Mouse (Mus musculus): ENCODE results near the gene Emx1. TPM values are rescaled to one million over a fixed set of nuclear protein-coding genes. Genes with fewer than 3 reads are reported as not detected.
"Not testable (repeated sequence)": the region's sequence is repeated elsewhere in the genome, so short reads cannot be mapped to it uniquely, and the experiment has no call there.

The Emx1 gene
- not detected for polyA plus RNA-seq (2012; fragmentation: generic; extraction: Trizol)
- long read RNA-seq, experiment 1 = 0 reads
- long read RNA-seq, experiment 2 = 0 reads

DNA sequence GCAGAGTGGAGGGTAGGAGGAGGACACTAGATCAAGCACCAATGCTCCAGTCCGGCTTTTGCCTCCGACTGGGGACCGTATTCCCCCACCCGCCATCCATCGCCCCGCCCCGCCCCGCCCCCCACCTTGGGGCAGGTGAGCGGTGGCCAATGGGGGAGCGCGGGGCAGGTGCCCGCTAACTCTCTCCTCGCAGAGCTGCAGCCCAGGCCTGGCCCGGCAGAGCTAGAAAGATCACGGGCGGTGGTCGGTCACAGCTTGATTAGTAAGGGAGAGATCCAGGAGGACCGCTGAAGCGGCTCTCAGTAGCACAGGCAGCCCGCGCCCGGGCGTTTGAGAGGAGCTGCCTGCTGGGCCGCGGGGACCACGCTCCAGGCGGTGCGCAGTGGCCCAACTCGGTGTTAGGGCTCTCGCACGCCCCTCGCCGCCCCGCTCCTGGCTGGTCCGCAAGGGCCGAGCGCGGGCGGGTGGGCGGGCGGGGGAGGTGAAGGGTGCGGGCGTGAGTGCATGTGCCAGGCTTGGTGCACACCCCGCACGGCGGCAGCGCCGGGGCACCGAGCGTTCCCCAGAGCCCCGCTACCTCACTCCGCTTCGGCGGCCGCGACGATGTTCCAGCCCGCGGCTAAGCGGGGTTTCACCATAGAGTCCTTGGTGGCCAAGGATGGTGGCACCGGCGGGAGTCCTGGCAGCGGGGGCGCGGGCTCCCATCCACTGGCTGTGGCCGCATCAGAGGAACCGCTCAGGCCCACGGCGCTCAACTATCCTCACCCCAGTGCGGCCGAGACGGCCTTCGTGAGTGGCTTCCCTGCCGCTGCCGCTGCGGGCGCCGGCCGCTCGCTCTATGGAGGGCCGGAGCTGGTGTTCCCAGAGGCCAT, at the start of gene Emx1:
Gene Emx1, plus strand, starts transcription at position 99 of the 872 bp plus-strand sequence.
- TF ChIP-seq CEBPB (IDR thresholded peaks at IDR 0.05; ENCODE audit: low read depth) = no peak
- TF ChIP-seq CTCF (IDR thresholded peaks at IDR 0.05; ENCODE audit: control insufficient read depth, insufficient read depth, insufficient read length) = no peak
- no peak for TF ChIP-seq MYOG (IDR thresholded peaks at IDR 0.05; ENCODE audit: control insufficient read depth, extremely low read depth, insufficient read length)
- no peak for TF ChIP-seq USF1 (IDR thresholded peaks at IDR 0.05; ENCODE audit: low read depth)
- TF ChIP-seq MAX (IDR thresholded peaks at IDR 0.05) = no peak
- no peak for TF ChIP-seq FOSL1 (IDR thresholded peaks at IDR 0.05; ENCODE audit: insufficient read depth, low read length, poor library complexity, severe bottlenecking)
- no peak for TF ChIP-seq MYOD1 (IDR thresholded peaks at IDR 0.05; ENCODE audit: control insufficient read depth, insufficient read length, low read depth)
- Histone ChIP-seq H3K79me2 (ENCODE audit: control insufficient read depth, insufficient read depth) (no peaks in the 10 kb centered on the region), H3K4me3 (ENCODE audit: insufficient read depth, poor library complexity, severe bottlenecking) (no peak within 1 kb of the TSS), H3K27me3 (ENCODE audit: control insufficient read depth, insufficient read depth, insufficient read length) (peaks cover 71% of the 10 kb centered on the region), H3K36me3 (ENCODE audit: control insufficient read depth, insufficient read depth) (no peaks in the 10 kb centered on the region), H3ac (ENCODE audit: control insufficient read depth, insufficient read length, low read depth) (no peak within 1 kb of the TSS), H3K79me3 (ENCODE audit: low read depth) (no peaks in the 10 kb centered on the region)

DNA sequence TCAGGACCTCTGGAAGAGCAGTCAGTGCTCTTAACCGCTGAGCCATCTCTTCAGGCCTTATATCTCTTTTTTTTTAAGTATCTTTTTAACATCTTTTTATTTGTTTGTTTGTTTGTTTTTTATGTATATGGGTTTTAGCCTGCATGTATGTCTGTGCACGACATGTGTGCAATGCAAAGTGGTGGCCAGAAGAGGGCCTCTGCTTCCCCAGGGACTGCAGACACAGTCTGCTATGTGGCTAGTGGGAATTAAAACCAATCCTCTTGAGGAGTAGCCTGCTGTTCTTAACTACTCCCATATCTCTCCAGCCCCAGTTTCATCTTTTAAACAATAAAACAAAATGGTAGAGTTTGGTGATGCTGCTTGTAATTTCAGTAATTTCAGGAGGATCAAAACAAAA, 47.7 kb upstream of the Emx1 start:
- Histone ChIP-seq H3K79me2 (ENCODE audit: control insufficient read depth, insufficient read depth) (peaks cover 6% of the 10 kb centered on the region), H3K27me3 (ENCODE audit: control insufficient read depth, insufficient read depth, insufficient read length) (peaks cover 10% of the 10 kb centered on the region), H3ac (ENCODE audit: control insufficient read depth, insufficient read length, low read depth) (no peak overlapping the region), H3K79me3 (ENCODE audit: low read depth) (peaks cover 2% of the 10 kb centered on the region), H3K4me3 (ENCODE audit: insufficient read depth, poor library complexity, severe bottlenecking) (no peak overlapping the region), H3K36me3 (ENCODE audit: control insufficient read depth, insufficient read depth) (peaks cover 3% of the 10 kb centered on the region)
- TF ChIP-seq MYOD1 (IDR thresholded peaks at IDR 0.05; ENCODE audit: control insufficient read depth, insufficient read length, low read depth) (no peak), FOSL1 (IDR thresholded peaks at IDR 0.05; ENCODE audit: insufficient read depth, low read length, poor library complexity, severe bottlenecking) (no peak), MAX (IDR thresholded peaks at IDR 0.05) (no peak), MYOG (IDR thresholded peaks at IDR 0.05; ENCODE audit: control insufficient read depth, extremely low read depth, insufficient read length) (no peak), CTCF (IDR thresholded peaks at IDR 0.05; ENCODE audit: control insufficient read depth, insufficient read depth, insufficient read length) (no peak), CEBPB (IDR thresholded peaks at IDR 0.05; ENCODE audit: low read depth) (no peak), USF1 (IDR thresholded peaks at IDR 0.05; ENCODE audit: low read depth) (no peak)

DNA sequence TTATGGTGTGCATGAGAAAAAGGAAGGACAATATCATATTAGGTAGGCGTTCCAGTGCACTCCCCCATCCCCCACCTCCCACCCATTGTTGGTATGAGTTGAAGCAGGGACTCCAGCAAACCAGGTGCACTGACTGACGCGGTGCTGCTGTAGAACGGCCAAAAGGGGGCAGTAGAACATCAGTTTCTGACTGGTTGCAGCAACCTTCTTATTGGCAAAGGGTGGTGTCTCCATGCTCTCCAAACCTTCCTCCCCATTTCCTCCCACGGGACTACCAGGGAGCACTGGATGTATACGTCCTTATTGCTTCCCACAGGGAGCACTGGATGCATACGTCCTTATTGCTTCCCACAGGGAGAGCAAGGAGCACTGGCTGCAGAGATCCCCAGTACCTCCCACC, 46.2 kb upstream of the Emx1 start:
- peak; percentile 56 for TF ChIP-seq CTCF (IDR thresholded peaks at IDR 0.05; ENCODE audit: control insufficient read depth, insufficient read depth, insufficient read length)
- H3K4me3 ChIP-seq (ENCODE audit: insufficient read depth, poor library complexity, severe bottlenecking); H3K79me2 ChIP-seq (ENCODE audit: control insufficient read depth, insufficient read depth); H3K79me3 ChIP-seq (ENCODE audit: low read depth); H3ac ChIP-seq (ENCODE audit: control insufficient read depth, insufficient read length, low read depth); H3K36me3 ChIP-seq (ENCODE audit: control insufficient read depth, insufficient read depth): not testable (repeated sequence)
- H3K27me3 ChIP-seq (ENCODE audit: control insufficient read depth, insufficient read depth, insufficient read length) = peaks cover 25% of the 10 kb centered on the region

DNA sequence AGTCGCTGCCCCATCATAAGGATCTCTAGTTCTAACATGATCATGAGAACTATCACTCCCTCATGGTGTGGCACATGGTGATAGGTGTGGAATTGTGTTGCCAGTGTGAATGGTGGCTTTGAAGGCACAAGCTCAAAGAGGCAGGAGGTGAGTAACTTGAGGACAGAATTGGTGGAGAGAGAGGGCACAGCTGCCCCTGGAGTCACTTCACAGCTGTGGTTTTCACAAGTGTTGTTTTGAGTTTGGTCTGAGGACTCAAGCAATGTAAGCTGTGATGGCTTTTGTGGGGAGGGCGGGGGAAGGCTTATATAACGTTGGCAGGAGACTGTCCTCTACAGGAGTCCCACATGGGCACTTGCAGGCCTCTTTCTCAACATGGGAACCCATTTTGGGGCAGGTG, 42.8 kb upstream of the Emx1 start:
- H3K27me3 ChIP-seq (ENCODE audit: control insufficient read depth, insufficient read depth, insufficient read length) = peaks cover 48% of the 10 kb centered on the region
- H3K79me3 ChIP-seq (ENCODE audit: low read depth) = no peaks in the 10 kb centered on the region
- TF ChIP-seq MAX (IDR thresholded peaks at IDR 0.05) (no peak), CEBPB (IDR thresholded peaks at IDR 0.05; ENCODE audit: low read depth) (no peak), FOSL1 (IDR thresholded peaks at IDR 0.05; ENCODE audit: insufficient read depth, low read length, poor library complexity, severe bottlenecking) (no peak), MYOG (IDR thresholded peaks at IDR 0.05; ENCODE audit: control insufficient read depth, extremely low read depth, insufficient read length) (no peak), CTCF (IDR thresholded peaks at IDR 0.05; ENCODE audit: control insufficient read depth, insufficient read depth, insufficient read length) (no peak), USF1 (IDR thresholded peaks at IDR 0.05; ENCODE audit: low read depth) (no peak), MYOD1 (IDR thresholded peaks at IDR 0.05; ENCODE audit: control insufficient read depth, insufficient read length, low read depth) (no peak)
- no peaks in the 10 kb centered on the region for H3K79me2 ChIP-seq (ENCODE audit: control insufficient read depth, insufficient read depth)
- H3K36me3 ChIP-seq (ENCODE audit: control insufficient read depth, insufficient read depth) = no peaks in the 10 kb centered on the region
- H3K4me3 ChIP-seq (ENCODE audit: insufficient read depth, poor library complexity, severe bottlenecking) = no peak overlapping the region
- H3ac ChIP-seq (ENCODE audit: control insufficient read depth, insufficient read length, low read depth) = no peak overlapping the region

DNA sequence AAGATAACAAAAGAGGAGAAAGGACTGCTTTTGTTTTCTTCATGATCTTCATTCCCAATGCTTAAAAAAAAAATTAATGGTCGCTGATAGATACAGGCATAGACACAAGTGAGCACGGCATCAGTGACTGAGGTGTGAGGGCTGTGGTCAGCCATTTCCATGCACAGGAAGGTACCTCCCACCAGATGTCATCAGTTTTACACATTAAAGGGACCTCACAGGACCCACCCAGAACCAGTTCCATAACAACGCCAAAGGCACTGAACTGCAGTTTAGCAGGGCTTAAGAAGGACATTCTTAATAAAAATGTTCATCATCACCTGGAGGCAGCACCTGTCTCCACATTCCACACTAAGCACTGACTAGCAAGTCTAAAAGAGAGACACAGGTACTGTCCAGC, 39.6 kb upstream of the Emx1 start:
- Histone ChIP-seq H3ac (ENCODE audit: control insufficient read depth, insufficient read length, low read depth) (no peak overlapping the region), H3K4me3 (ENCODE audit: insufficient read depth, poor library complexity, severe bottlenecking) (no peak overlapping the region), H3K79me2 (ENCODE audit: control insufficient read depth, insufficient read depth) (no peaks in the 10 kb centered on the region), H3K79me3 (ENCODE audit: low read depth) (no peaks in the 10 kb centered on the region), H3K36me3 (ENCODE audit: control insufficient read depth, insufficient read depth) (no peaks in the 10 kb centered on the region), H3K27me3 (ENCODE audit: control insufficient read depth, insufficient read depth, insufficient read length) (peaks cover 57% of the 10 kb centered on the region)
- TF ChIP-seq MAX (IDR thresholded peaks at IDR 0.05) = no peak
- no peak for TF ChIP-seq CTCF (IDR thresholded peaks at IDR 0.05; ENCODE audit: control insufficient read depth, insufficient read depth, insufficient read length)
- TF ChIP-seq FOSL1 (IDR thresholded peaks at IDR 0.05; ENCODE audit: insufficient read depth, low read length, poor library complexity, severe bottlenecking) = no peak
- no peak for TF ChIP-seq USF1 (IDR thresholded peaks at IDR 0.05; ENCODE audit: low read depth)
- no peak for TF ChIP-seq CEBPB (IDR thresholded peaks at IDR 0.05; ENCODE audit: low read depth)
- TF ChIP-seq MYOG (IDR thresholded peaks at IDR 0.05; ENCODE audit: control insufficient read depth, extremely low read depth, insufficient read length) = no peak

DNA sequence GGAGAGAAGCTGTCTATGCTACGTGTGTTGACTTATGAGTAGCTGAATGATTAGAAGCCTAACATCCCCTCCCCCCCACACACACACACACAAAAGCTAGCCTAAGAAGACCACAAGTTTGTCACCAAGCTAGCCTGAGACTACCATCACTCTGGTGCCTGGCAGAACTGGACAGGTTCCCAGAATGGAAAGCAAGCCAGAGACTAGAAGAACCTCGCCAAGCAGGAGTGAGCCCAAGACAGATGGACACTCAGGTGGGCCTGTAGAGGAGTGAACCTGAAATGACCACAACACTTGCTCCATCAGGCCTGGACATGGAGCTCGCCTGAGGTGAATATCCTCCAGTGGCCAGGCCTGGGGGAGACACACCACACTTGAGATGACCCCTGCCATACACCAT, 36.9 kb upstream of the Emx1 start:
- Histone ChIP-seq H3K36me3 (ENCODE audit: control insufficient read depth, insufficient read depth) (no peaks in the 10 kb centered on the region), H3K79me2 (ENCODE audit: control insufficient read depth, insufficient read depth) (no peaks in the 10 kb centered on the region), H3K27me3 (ENCODE audit: control insufficient read depth, insufficient read depth, insufficient read length) (peaks cover 45% of the 10 kb centered on the region), H3K79me3 (ENCODE audit: low read depth) (no peaks in the 10 kb centered on the region), H3ac (ENCODE audit: control insufficient read depth, insufficient read length, low read depth) (no peak overlapping the region), H3K4me3 (ENCODE audit: insufficient read depth, poor library complexity, severe bottlenecking) (no peak overlapping the region)
- TF ChIP-seq CTCF (IDR thresholded peaks at IDR 0.05; ENCODE audit: control insufficient read depth, insufficient read depth, insufficient read length) = no peak
- TF ChIP-seq USF1 (IDR thresholded peaks at IDR 0.05; ENCODE audit: low read depth) = no peak
- no peak for TF ChIP-seq MYOG (IDR thresholded peaks at IDR 0.05; ENCODE audit: control insufficient read depth, extremely low read depth, insufficient read length)
- no peak for TF ChIP-seq CEBPB (IDR thresholded peaks at IDR 0.05; ENCODE audit: low read depth)
- no peak for TF ChIP-seq MYOD1 (IDR thresholded peaks at IDR 0.05; ENCODE audit: control insufficient read depth, insufficient read length, low read depth)
- TF ChIP-seq FOSL1 (IDR thresholded peaks at IDR 0.05; ENCODE audit: insufficient read depth, low read length, poor library complexity, severe bottlenecking) = no peak
- no peak for TF ChIP-seq MAX (IDR thresholded peaks at IDR 0.05)

Data from C2C12 (cell line).